Mouse (Mus musculus): ENCODE data around the gene Hoxc9.

- TF ChIP-seq CTCF (IDR thresholded peaks at IDR 0.05; ENCODE audit: extremely low read depth, insufficient read length, insufficient replicate concordance, low read depth, low read length) (no peak), POLR2A (IDR thresholded peaks at IDR 0.05; ENCODE audit: low read depth, low read length) (no peak)
Observed at GRCm38 (mm10) chr15:102992206-102992605, 16.0 kb downstream of the Hoxc9 start.

Data from small intestine, adult 2 months (tissue).